Mouse (Mus musculus) intestine, embryonic 14.5 days (tissue): ENCODE measurements at regions not wholly inside any gene's neighbourhood (a gene's known extent, or its start where the extent isn't known, plus 50 kb on each side); places are given as distances from the start of the nearest gene placed in this dataset.
A peak's percentile ranks its signal among the peaks of the same experiment; 100 is the strongest.

Experiments used
- ATAC-seq: fragments of 200-750 bp; cut with Nextera tagmentation; replicated peaks from 2 replicates; pipeline ENCODE4 v1.8.0; 2017; ENCODE audit warnings: low read depth, moderate number of reproducible peaks, moderate TSS enrichment, moderate library complexity; ENCODE audit not compliant: low FRiP score, low TSS enrichment
- DNase-seq: peaks from one replicate; pipeline ENCODE4 v3.0.0-alpha.2; 2018; ENCODE audit warnings: low spot score
- H3K27ac ChIP-seq: fragments of 300-500 bp; sonication (generic); 2 replicates; pipeline ENCODE4 v1.5.1; 2014; ENCODE audit warnings: low read depth, mild to moderate bottlenecking, control low read depth
- H3K27me3 ChIP-seq: fragments of 300-500 bp; sonication (generic); replicated peaks from 2 replicates; pipeline ENCODE4 v1.6.1; 2014; ENCODE audit warnings: low read length, control low read depth; ENCODE audit not compliant: control insufficient read depth, insufficient read depth
- H3K36me3 ChIP-seq: fragments of 300-500 bp; sonication (generic); 2 replicates; pipeline ENCODE4 v1.6.1; 2014; ENCODE audit warnings: low read length, control low read depth; ENCODE audit not compliant: control insufficient read depth, insufficient read depth
- H3K4me1 ChIP-seq: fragments of 300-500 bp; sonication (generic); replicated peaks from 2 replicates; pipeline ENCODE4 v1.6.1; 2014; ENCODE audit warnings: low read length, control low read depth, mixed read lengths; ENCODE audit not compliant: control insufficient read depth, insufficient read depth
- H3K4me2 ChIP-seq: fragments of 300-500 bp; sonication (generic); 2 replicates; pipeline ENCODE4 v1.6.1; 2014; ENCODE audit warnings: low read length
- H3K4me3 ChIP-seq: fragments of 300-500 bp; sonication (generic); 2 replicates; pipeline ENCODE4 v1.5.1; 2014; ENCODE audit warnings: low read depth, low read length, control low read depth, mixed read lengths
- H3K9ac ChIP-seq: fragments of 300-500 bp; sonication (generic); 2 replicates; pipeline ENCODE4 v1.6.1; 2014; ENCODE audit warnings: mild to moderate bottlenecking, low read length
- H3K9me3 ChIP-seq: fragments of 300-500 bp; sonication (generic); 2 replicates; pipeline ENCODE4 v1.6.1; 2016; ENCODE audit warnings: low read length, control low read depth; ENCODE audit not compliant: control insufficient read depth
- WGBS: fragments of 180-500 bp; shearing (Covaris S2); extraction: QIAGEN DNeasy Blood & Tissue Kit; methylation state at CpG from one replicate; pipeline ENCODE4 v1.1.7; 2014; 5-methylcytosine and 5-hydroxymethylcytosine counted together

GRCm38 (mm10) chr8:89812036-89812711, 536.0 kb downstream of the Tox3 start:
- Histone ChIP-seq H3K27me3 (no peaks in the 10 kb centered on the region), H3K9ac (no peak overlapping the region), H3K4me1 (no peaks in the 10 kb centered on the region), H3K4me2 (no peak overlapping the region), H3K27ac (no peak overlapping the region), H3K9me3 (no peaks in the 10 kb centered on the region), H3K4me3 (no peak overlapping the region), H3K36me3 (no peaks in the 10 kb centered on the region)
- ATAC-seq (no peak), DNase-seq (no peak)
- WGBS = 77% methylated on average over 4 of the region's 4 CpGs

DNA sequence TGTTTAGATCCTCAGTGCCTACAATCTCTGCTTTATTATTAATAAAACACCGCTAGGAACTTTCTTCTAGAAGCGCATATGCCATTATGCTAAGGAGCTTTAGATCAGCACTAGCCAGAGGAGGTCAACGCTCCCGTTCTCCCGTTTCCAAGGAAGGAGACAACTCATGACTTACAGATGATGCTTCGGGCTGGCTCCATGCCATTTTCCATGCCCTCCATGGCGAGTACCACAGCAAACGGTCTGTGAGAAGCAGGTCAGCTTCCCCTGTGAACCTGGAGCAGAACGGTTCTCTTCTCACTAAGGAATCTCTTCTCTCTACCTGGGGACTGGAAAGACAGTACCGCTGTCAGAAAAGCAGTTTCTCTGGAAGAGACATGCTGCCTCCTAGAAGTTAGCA, 559.8 kb downstream of the Tox3 start:
- no peak for ATAC-seq
- Histone ChIP-seq H3K4me3 (no peak overlapping the region), H3K9me3 (no peaks in the 10 kb centered on the region), H3K27ac (no peak overlapping the region), H3K9ac (no peak overlapping the region), H3K36me3 (no peaks in the 10 kb centered on the region), H3K4me1 (no peaks in the 10 kb centered on the region), H3K4me2 (no peak overlapping the region), H3K27me3 (peaks cover 10% of the 10 kb centered on the region)
- WGBS = 75% methylated on average over 10 of the region's 10 CpGs
- no peak for DNase-seq

GRCm38 (mm10) chr8:89787050-89787905, 560.9 kb downstream of the Tox3 start:
- Histone ChIP-seq H3K9ac (no peak overlapping the region), H3K27ac (no peak overlapping the region), H3K9me3 (no peaks in the 10 kb centered on the region), H3K27me3 (peaks cover 12% of the 10 kb centered on the region), H3K4me3 (no peak overlapping the region), H3K4me1 (no peaks in the 10 kb centered on the region), H3K36me3 (no peaks in the 10 kb centered on the region), H3K4me2 (no peak overlapping the region)
- no peak for ATAC-seq
- DNase-seq = no peak
- WGBS = 65% methylated on average over 17 of the region's 17 CpGs

DNA sequence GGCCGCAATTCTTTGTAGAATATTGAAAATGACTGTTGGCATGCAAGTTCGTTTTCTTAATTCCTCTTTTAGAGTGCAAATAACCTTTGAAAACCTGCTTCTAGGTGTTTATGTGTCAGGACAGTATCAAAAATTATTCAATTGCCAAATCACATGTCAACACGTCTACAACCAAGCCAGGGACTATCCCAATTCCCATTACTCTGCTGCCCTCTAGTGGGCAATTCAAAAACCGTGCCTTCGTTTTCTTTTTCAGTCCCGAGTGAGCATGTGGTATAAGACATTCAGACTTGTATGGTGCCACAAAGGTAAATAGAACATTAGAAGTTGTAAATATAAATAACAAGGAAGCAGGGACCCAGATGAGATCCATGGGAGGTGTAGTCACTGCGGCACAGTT, 563.1 kb downstream of the Tox3 start:
- ATAC-seq (no peak), DNase-seq (peak; percentile 92)
- Histone ChIP-seq H3K9ac (no peak overlapping the region), H3K4me1 (no peaks in the 10 kb centered on the region), H3K4me3 (no peak overlapping the region), H3K27ac (no peak overlapping the region), H3K36me3 (no peaks in the 10 kb centered on the region), H3K4me2 (no peak overlapping the region), H3K9me3 (no peaks in the 10 kb centered on the region), H3K27me3 (peaks cover 12% of the 10 kb centered on the region)
- 14% methylated on average over 7 of the region's 7 CpGs for WGBS

GRCm38 (mm10) chr8:89783311-89783710, 564.8 kb downstream of the Tox3 start:
- ATAC-seq (no peak), DNase-seq (no peak)
- 85% methylated on average over 5 of the region's 5 CpGs for WGBS
- no peak overlapping the region for H3K4me2 ChIP-seq
- H3K4me1 ChIP-seq = no peaks in the 10 kb centered on the region
- no peaks in the 10 kb centered on the region for H3K9me3 ChIP-seq
- H3K27me3 ChIP-seq = peaks cover 12% of the 10 kb centered on the region
- no peak overlapping the region for H3K27ac ChIP-seq
- no peak overlapping the region for H3K4me3 ChIP-seq
- H3K9ac ChIP-seq = no peak overlapping the region
- H3K36me3 ChIP-seq = no peaks in the 10 kb centered on the region

DNA sequence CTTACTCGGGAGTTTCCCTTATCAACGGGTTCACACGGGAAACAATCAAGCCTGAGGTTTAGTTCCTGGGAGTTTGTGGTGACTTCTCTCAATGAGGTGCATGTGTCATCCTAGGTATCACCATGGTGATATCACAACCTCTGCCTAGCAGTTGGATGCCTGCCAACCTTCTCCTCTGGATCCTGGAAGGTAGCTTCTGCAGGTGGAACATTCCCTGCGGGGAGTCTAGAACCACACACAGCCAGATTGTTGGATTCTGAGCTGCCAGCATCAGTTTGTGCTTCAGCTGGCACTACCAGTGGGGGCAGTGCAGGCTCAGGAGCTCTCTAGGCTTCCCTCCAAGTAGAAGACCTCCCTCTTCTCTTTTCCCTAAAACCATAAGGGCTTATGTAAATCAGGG, 581.8 kb downstream of the Tox3 start:
- ATAC-seq (no peak), DNase-seq (no peak)
- WGBS = 58% methylated on average over 4 of the region's 4 CpGs
- Histone ChIP-seq H3K4me1 (no peaks in the 10 kb centered on the region), H3K36me3 (no peaks in the 10 kb centered on the region), H3K27me3 (no peaks in the 10 kb centered on the region), H3K4me2 (no peak overlapping the region), H3K9me3 (no peaks in the 10 kb centered on the region), H3K4me3 (no peak overlapping the region), H3K9ac (no peak overlapping the region), H3K27ac (no peak overlapping the region)

DNA sequence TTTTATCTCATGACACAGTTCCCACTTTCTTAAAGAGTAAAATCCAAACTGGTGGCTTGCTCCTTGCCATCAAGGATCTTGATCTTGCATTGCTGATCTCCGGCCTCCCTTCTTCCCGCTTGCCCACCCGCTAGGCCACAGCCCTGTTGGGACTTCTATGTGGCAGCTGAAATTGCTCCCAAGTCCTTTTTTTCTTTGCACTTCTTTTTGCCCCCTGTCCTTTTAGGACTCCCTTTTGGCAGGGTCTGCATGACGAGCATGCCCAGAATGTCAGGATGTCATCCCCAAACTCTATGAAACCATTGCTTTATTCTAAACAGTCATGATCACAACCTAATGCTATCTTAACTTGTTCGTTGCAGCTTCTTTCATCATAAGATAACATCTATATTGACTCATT, 588.6 kb downstream of the Tox3 start:
- WGBS = 84% methylated on average over 5 of the region's 5 CpGs
- Histone ChIP-seq H3K4me1 (no peaks in the 10 kb centered on the region), H3K9me3 (no peaks in the 10 kb centered on the region), H3K36me3 (no peaks in the 10 kb centered on the region), H3K4me2 (no peak overlapping the region), H3K9ac (no peak overlapping the region), H3K27me3 (no peaks in the 10 kb centered on the region), H3K27ac (no peak overlapping the region), H3K4me3 (no peak overlapping the region)
- ATAC-seq (no peak), DNase-seq (no peak)

DNA sequence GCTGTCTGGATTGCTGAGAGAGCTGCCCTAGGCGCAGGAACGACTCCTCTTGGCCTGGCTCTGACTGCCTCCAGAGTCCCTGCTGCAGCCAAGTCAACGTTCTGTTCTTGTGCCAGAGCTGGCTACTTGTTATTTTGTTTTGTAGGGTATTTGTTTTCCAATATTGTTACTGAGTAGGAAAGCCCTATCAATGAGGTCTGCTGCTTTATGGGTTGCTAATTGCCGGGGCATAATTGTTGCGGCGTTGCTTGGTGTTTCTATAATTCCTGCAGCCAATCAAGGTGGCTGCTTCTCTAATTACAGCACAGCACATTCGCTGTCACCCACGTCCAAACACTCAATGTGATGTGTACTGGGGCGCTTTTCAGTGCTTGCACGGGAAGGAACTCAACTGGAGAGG, 589.4 kb downstream of the Tox3 start:
- Histone ChIP-seq H3K9ac (no peak overlapping the region), H3K27ac (no peak overlapping the region)

GRCm38 (mm10) chr8:89755951-89756350, 592.2 kb downstream of the Tox3 start:
- Histone ChIP-seq H3K27ac (no peak overlapping the region), H3K4me2 (no peak overlapping the region), H3K4me1 (no peaks in the 10 kb centered on the region), H3K9ac (no peak overlapping the region), H3K27me3 (no peaks in the 10 kb centered on the region), H3K9me3 (no peaks in the 10 kb centered on the region), H3K4me3 (no peak overlapping the region), H3K36me3 (no peaks in the 10 kb centered on the region)
- DNase-seq (no peak), ATAC-seq (no peak)
- 43% methylated on average over 3 of the region's 3 CpGs for WGBS

More for the DNA sequence above, 589.4 kb downstream of the Tox3 start:
- Histone ChIP-seq H3K27me3 (no peaks in the 10 kb centered on the region), H3K9me3 (no peaks in the 10 kb centered on the region), H3K4me1 (no peaks in the 10 kb centered on the region), H3K4me2 (no peak overlapping the region), H3K36me3 (no peaks in the 10 kb centered on the region), H3K4me3 (no peak overlapping the region)
- ATAC-seq (no peak), DNase-seq (no peak)
- WGBS = 68% methylated on average over 10 of the region's 10 CpGs
